Mouse (Mus musculus): ENCODE data around the gene Eif3m.
"Not testable (repeated sequence)": the region's sequence is repeated elsewhere in the genome, so short reads cannot be mapped to it uniquely, and the experiment has no call there.

The Eif3m gene

DNA sequence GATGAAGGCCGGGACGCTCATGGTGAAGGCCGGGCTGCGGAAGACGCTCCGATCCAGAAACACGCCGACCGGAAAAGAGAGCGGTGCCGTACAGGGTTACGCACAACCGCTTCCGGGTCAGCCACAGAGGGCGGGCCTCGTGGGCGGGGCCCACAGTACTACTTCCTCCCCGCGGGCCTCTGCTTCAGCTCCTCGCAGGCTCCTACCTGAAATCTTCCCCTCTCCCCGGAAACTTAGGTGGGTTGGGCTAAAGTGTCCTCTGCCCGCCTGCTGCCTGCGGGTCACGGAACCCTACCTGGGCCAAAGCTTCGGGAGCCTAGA, at the start of gene Eif3m:
Eif3m (minus strand) TSS at position 114 of the 321 bp plus-strand sequence.
- DNase-seq = peak; percentile 93

DNA sequence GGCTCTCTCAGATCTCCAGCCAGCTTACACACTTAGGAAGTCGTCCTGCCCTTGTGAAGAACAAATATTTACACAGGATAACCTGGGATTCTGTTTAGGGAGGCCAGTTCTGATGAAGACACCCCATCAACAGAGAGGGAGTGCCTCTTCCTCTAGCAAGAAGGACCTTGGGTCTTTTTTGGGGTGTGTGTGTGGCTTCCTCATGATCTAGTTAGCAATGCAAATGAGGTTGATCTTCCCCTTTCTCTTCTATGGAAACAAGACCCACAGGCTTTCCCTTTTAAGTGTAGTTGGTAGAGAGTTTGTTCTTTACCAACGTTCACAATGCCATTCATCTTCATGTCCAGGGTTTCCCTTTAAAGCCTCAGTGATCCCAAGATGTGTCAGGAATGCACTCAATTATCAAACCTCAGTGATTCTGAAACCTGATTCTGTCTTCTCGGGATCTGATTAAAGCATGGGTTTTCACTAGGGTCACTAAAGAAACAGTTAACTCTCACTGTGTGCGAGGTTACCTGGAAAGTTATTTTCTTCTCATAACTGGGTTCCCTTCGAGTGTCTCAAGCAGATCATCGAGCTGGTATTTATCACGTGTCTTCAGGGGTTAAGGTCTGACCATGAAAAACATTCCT, 46.0 kb upstream of the Eif3m start:
- DNase-seq = no peak

DNA sequence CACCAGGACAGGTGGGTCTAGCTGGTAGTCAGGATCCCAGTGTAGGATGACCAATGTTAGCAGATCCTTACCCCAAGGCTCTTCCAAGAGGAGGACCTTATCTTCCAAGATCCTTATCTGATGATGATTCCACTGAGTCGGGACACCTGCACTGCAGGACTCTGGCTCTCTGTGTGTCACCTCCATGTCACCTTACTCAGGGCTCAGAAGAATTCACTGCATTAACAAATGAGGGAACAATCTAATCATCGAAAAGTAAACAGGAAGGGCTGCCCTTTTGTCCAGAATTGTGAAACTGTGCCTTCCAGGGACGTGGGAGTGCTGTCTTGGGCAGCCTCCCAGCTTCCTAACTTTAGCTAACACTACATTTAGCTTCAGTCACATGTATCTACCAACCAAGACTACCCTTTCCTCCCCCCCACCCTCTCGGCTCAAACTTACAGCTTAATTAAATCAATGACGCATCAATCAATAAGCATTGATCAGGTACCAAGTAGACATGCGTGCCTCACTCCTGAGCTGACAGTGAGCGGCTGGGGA, 41.8 kb upstream of the Eif3m start:
- no peak for DNase-seq

DNA sequence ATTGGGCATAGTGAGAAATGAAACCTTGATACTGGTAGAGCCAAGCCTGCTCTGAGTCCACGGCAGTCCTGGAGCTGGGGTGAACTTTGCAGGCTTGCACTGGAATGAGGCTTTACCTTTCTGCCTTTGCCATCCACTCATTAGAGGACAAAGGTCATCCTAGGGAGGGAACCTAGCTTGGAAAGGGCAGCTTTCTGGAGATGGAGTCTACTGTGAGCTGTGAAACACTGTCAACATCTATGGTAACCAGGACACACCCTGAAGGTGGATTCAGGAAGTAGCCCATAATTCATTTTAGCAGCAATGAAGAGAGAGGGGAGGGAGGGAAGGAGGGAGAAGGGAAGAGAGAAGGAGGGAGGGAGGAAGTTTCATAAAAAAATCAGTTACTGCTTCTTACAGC, 38.6 kb upstream of the Eif3m start:
- no peak for DNase-seq

- no peak for DNase-seq
These were observed 31.4 kb upstream of the Eif3m start for GRCm38 (mm10) chr2:105048301-105048700.

DNA sequence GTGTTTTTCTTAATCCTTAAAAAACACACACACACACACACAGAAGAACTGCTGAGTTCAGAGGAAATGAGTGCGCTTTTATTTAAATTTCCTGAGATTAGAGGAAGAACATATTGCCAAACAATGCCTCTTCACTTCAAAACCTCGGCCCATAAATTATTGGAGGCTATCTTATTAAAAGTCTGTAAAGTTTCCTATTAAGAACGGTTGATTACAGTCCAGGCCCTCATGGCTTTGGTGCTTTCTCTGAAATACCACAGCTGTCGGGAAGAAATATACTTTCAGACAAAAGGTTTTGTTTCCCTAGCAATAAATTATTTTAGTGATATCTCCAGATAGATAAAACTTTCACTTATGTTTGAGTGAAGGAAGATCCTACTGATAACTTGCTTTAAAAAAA, 26.3 kb upstream of the Eif3m start:
- DNase-seq = no peak

- no peak for DNase-seq
These were observed 24.0 kb upstream of the Eif3m start for GRCm38 (mm10) chr2:105040859-105041258.

DNA sequence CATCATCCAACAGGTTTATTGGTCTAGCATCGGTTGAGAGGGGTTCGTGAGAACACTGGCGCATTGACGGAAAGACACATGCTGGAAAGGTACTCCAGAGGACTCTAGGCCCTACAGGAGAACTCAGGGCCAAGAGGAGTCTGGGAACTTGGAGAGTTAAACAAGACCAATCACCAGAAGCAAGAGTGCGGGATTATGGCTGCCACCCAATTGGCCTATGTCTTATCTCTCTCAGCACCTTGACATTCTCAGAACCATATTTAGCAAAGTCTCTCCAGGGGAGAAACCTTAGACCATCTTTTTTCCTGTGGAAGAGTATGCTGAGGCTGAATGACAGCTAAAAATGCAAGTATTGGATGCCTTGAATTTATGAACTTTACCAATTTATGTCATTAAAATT, 22.0 kb upstream of the Eif3m start:
- no peak for DNase-seq

DNA sequence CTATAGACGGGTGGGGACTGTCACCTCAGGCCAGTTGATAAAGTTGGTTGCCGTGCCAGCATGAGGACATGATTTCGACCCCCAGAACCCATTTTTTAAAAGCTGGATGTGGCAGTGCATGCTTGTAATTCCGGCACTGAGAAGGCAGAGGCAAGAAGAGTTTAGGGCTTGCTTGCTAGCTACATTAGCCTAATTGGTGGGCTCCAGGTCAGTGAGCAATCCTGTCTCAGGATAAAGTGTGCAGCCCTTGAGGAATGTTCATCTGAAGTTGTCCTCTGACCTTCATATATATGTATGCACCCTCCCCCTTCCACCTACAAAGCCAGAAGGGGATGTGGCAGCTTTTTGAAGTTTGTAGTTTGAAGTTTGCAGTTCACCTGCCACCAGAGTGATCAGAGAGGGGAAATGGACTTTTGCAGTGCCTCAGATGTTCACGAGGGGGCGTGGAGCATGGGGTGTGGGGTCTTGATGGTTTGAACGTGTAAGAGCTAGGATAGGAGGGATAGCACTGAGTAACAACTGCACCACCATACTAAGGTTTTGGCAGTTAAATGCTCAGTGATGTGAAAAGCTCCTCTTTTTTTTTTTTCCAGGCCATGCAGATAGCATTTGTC, 21.2 kb upstream of the Eif3m start:
- no peak for DNase-seq

- DNase-seq = no peak
These were observed 19.7 kb upstream of the Eif3m start for GRCm38 (mm10) chr2:105036401-105037070.

- DNase-seq = no peak
These were observed 19.1 kb upstream of the Eif3m start for GRCm38 (mm10) chr2:105035985-105036384.

- DNase-seq = no peak
These were observed 17.2 kb upstream of the Eif3m start for GRCm38 (mm10) chr2:105034084-105034483.

- no peak for DNase-seq
These were observed 13.6 kb upstream of the Eif3m start for GRCm38 (mm10) chr2:105030505-105030904.

DNA sequence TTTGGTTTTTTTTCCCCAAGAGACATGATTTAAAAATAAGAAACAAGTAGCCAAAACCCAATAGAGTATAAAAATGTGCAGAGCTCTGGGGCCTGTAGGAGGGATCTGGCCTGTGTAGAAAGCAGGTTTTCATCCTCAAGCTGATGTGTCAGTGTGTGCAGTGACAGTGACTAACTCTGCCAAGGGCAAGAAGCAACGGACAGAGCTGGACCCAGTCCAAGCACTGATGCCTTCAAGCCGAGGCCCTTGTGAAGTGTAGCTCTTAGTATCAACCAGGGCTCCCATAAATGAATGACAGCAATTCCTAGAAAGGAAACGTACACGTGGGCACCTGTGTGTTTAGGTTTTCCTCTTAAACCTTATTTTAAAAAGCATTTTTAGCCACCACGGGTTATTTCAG, 11.9 kb upstream of the Eif3m start:
- no peak for DNase-seq

DNA sequence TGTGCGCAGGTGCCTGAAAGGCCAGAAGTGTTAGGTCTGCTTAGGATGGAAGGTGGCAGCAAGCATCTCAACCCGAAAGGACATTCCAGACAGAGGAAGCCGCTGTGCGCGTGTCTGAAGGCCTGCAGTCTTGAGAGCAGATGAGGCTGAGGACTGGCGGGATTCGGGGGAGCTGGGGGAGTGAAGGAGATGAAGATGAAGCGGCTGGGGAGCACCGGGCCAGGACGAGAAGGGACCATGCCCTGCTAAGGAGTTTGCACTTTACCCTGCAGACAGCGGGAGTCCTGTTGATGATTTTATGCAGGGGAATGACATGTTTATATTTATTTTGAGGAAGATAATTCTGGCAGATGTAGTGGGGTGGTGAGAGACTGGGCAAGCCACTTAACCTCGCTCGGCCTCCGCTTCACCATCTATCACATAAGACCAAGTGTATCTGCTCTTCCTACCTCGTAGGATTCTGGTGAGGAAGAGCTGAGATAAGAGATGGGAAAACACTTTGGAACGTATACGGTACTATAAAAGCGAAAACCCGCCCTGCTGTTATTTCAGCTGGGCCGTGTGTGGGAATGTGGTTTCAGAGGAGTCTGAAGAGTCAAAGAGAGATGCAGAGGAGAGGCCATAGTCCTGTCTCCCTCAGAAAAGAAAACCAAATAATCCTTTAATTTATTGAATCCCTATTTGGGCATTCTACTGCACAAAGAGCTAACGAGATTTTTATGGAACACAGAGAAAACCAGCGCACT, 10.2 kb upstream of the Eif3m start:
- no peak for DNase-seq

- DNase-seq = not testable (repeated sequence)
These were observed 8.7 kb upstream of the Eif3m start for GRCm38 (mm10) chr2:105025610-105026009.

- DNase-seq = no peak
These were observed 6.9 kb upstream of the Eif3m start for GRCm38 (mm10) chr2:105023815-105024214.

DNA sequence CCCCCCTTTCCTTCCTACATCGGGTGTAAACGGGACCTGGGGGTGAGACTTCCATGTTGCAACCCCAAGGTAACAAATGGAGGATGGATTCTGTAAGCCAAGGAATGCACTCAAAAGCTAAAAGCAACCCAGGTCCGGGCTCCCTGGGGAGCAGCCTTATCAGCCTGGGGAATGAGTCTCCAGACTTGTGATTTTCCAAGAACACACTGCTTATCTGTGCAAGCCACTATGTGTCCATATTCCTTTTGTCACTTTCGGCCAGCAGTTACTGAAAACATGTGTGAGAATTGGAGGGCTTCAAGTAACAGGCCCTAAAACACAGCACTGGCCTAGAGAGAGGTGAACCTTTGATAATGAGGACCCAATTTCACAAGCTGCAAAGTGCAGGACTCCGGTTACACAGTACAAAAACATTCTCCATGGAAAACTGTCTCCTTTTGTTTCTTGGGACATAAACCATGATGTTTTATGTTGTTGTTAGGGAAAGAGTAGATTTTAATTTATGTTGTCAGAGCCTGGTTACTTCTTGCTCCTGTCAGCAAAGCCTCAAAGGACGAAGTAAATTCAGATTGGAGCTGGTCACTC, 6.2 kb upstream of the Eif3m start:
- no peak for DNase-seq

- DNase-seq = no peak
These were observed 5.0 kb upstream of the Eif3m start for GRCm38 (mm10) chr2:105021836-105022235.

GRCm38 (mm10) chr2:105021256-105021655, 4.4 kb upstream of the Eif3m start:
- DNase-seq = no peak

DNA sequence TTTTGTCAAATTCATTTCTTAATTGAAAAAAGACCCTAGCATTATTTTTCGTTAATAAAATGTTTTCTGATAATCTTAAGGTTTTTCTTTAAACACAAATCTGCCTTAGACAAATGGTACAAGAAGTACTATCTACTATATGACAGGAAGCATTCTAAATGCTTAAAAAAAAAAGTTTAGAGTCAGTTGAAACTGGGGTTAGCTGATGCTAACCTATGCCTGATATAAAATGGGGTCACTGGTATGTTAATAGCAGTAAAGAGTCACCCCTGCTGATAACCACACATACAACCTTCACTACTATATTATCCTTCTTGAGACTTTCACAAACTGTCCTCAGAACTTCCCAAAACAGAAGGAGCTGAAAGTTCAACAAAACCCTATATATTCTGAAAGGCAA, 2.6 kb upstream of the Eif3m start:
- no peak for DNase-seq

- peak; percentile 22 for DNase-seq
These were observed 922 bp upstream of the Eif3m start for GRCm38 (mm10) chr2:105017802-105018201.
